Mouse (Mus musculus) intestine, postnatal 0 days (tissue): ENCODE data around the gene Dvl2. TPM values are rescaled to one million over a fixed set of nuclear protein-coding genes. Genes with fewer than 3 reads are reported as not detected.

Source experiments
- ATAC-seq: fragments of 200-750 bp; cut with Nextera tagmentation; 2 replicates; pipeline ENCODE4 v1.8.0; 2017; ENCODE audit warnings: mild to moderate bottlenecking, moderate TSS enrichment, moderate library complexity
- H3K27ac ChIP-seq: fragments of 300-500 bp; sonication (generic); 2 replicates; pipeline ENCODE4 v1.5.1; 2014; ENCODE audit warnings: mild to moderate bottlenecking, low read depth, low read length, moderate library complexity
- H3K27me3 ChIP-seq: fragments of 300-500 bp; sonication (generic); replicated peaks from 2 replicates; pipeline ENCODE4 v1.6.1; 2014; ENCODE audit warnings: low read length, mixed read lengths; ENCODE audit not compliant: control insufficient read depth, insufficient read depth
- H3K36me3 ChIP-seq: fragments of 300-500 bp; sonication (generic); 2 replicates; pipeline ENCODE4 v1.6.1; 2014; ENCODE audit warnings: mild to moderate bottlenecking, moderate library complexity; ENCODE audit not compliant: control insufficient read depth, insufficient read depth
- H3K4me1 ChIP-seq: fragments of 300-500 bp; sonication (generic); replicated peaks from 2 replicates; pipeline ENCODE4 v1.6.1; 2014; ENCODE audit warnings: antibody characterized with exemption, low read length, mixed read lengths; ENCODE audit not compliant: control insufficient read depth, insufficient read depth
- H3K4me2 ChIP-seq: fragments of 300-500 bp; sonication (generic); replicated peaks from 2 replicates; pipeline ENCODE4 v1.6.1; 2014; ENCODE audit warnings: low read depth, mild to moderate bottlenecking, moderate library complexity
- H3K4me3 ChIP-seq: fragments of 300-500 bp; sonication (generic); 2 replicates; pipeline ENCODE4 v1.5.1; 2014; ENCODE audit warnings: low read depth, low read length
- H3K9ac ChIP-seq: fragments of 300-500 bp; sonication (generic); 2 replicates; pipeline ENCODE4 v1.6.1; 2014; ENCODE audit warnings: mild to moderate bottlenecking, low read depth, low read length
- H3K9me3 ChIP-seq: fragments of 300-500 bp; sonication (generic); 2 replicates; pipeline ENCODE4 v1.6.1; 2016; ENCODE audit warnings: mixed run types; ENCODE audit not compliant: control insufficient read depth
- CTCF ChIP-seq: sonication (generic); IDR thresholded peaks from 2 replicates; pipeline ENCODE4 v1.5.1; 2016; ENCODE audit warnings: low read depth, mild to moderate bottlenecking, control low read depth, antibody characterized with exemption, moderate library complexity
- WGBS: fragments of 180-500 bp; shearing (Covaris S2); extraction: QIAGEN DNeasy Blood & Tissue Kit; methylation state at CpG from one replicate; pipeline ENCODE4 v1.1.7; 2014; 5-methylcytosine and 5-hydroxymethylcytosine counted together
- polyA plus RNA-seq: library from polyadenylated mRNA; unstranded; fragments of >200 nt; fragmentation: Nextera tagmentation; extraction: Ambion mirVana; gene quantifications from 2 replicates; pipeline ENCODE4 v1.2.1, GENCODE M21; 2015

Gene Dvl2
- polyA plus RNA-seq, 1 experiment from 2014 or later, result 9.1 TPM

GRCm38 (mm10) chr11:70038174-70038573 is 37.8 kb downstream of the Dvl2 start:
- TF ChIP-seq CTCF, result no peak
- Histone ChIP-seq H3K36me3 (peaks cover 4% of the 10 kb centered on the region; the same call in 1 of the 2 replicates), H3K4me3 (no peak overlapping the region), H3K4me1 (no peaks in the 10 kb centered on the region), H3K27me3 (no peaks in the 10 kb centered on the region), H3K27ac (no peak overlapping the region), H3K9me3 (no peaks in the 10 kb centered on the region), H3K4me2 (no peak overlapping the region), H3K9ac (no peak overlapping the region)
- no peak for ATAC-seq
- 79% methylated on average over 7 of the region's 7 CpGs for WGBS

- Histone ChIP-seq H3K4me1 (no peaks in the 10 kb centered on the region), H3K4me3 (no peak overlapping the region), H3K4me2 (no peak overlapping the region), H3K27ac (no peak overlapping the region), H3K9ac (no peak overlapping the region), H3K27me3 (no peaks in the 10 kb centered on the region), H3K9me3 (no peaks in the 10 kb centered on the region), H3K36me3 (peaks cover 4% of the 10 kb centered on the region; the same call in 1 of the 2 replicates)
- ATAC-seq, result no peak
- TF ChIP-seq CTCF, result no peak
- 90% methylated on average over 10 of the region's 10 CpGs for WGBS
These were observed 39.2 kb downstream of the Dvl2 start for GRCm38 (mm10) chr11:70039631-70040030.

- no peak for TF ChIP-seq CTCF
- no peaks in the 10 kb centered on the region for H3K9me3 ChIP-seq
- H3K9ac ChIP-seq, result no peak overlapping the region
- no peak overlapping the region for H3K4me2 ChIP-seq
- no peak overlapping the region for H3K4me3 ChIP-seq
- H3K27ac ChIP-seq, result no peak overlapping the region
- 89% methylated on average over 7 of the region's 7 CpGs for WGBS
- peaks cover 4% of the 10 kb centered on the region; the same call in 1 of the 2 replicates for H3K36me3 ChIP-seq
- no peak for ATAC-seq
- H3K27me3 ChIP-seq, result no peaks in the 10 kb centered on the region
- no peaks in the 10 kb centered on the region for H3K4me1 ChIP-seq
These were observed 39.8 kb downstream of the Dvl2 start for GRCm38 (mm10) chr11:70040184-70040583.

GRCm38 (mm10) chr11:70042309-70043085 is 42.1 kb downstream of the Dvl2 start:
- Histone ChIP-seq H3K9me3 (no peaks in the 10 kb centered on the region), H3K9ac (no peak overlapping the region), H3K4me3 (no peak overlapping the region), H3K27me3 (no peaks in the 10 kb centered on the region), H3K36me3 (peaks cover 4% of the 10 kb centered on the region; the same call in 1 of the 2 replicates), H3K4me2 (no peak overlapping the region), H3K4me1 (no peaks in the 10 kb centered on the region), H3K27ac (no peak overlapping the region)
- no peak for TF ChIP-seq CTCF
- ATAC-seq, result no peak
- 87% methylated on average over 23 of the region's 23 CpGs for WGBS

- Histone ChIP-seq H3K4me1 (no peaks in the 10 kb centered on the region), H3K4me3 (no peak overlapping the region), H3K9ac (no peak overlapping the region), H3K4me2 (no peak overlapping the region), H3K27ac (no peak overlapping the region), H3K27me3 (no peaks in the 10 kb centered on the region), H3K36me3 (peaks cover 4% of the 10 kb centered on the region; the same call in 1 of the 2 replicates), H3K9me3 (no peaks in the 10 kb centered on the region)
- no peak for TF ChIP-seq CTCF
- no peak for ATAC-seq
- WGBS, result 86% methylated on average over 7 of the region's 7 CpGs
These were observed 43.3 kb downstream of the Dvl2 start for GRCm38 (mm10) chr11:70043665-70044064.

- Histone ChIP-seq H3K27me3 (no peaks in the 10 kb centered on the region), H3K36me3 (peaks cover 4% of the 10 kb centered on the region; the same call in 1 of the 2 replicates), H3K4me1 (no peaks in the 10 kb centered on the region), H3K4me3 (no peak overlapping the region), H3K9ac (no peak overlapping the region), H3K4me2 (no peak overlapping the region), H3K27ac (no peak overlapping the region), H3K9me3 (no peaks in the 10 kb centered on the region)
- ATAC-seq, result no peak
- WGBS, result 59% methylated on average over 9 of the region's 9 CpGs
- no peak for TF ChIP-seq CTCF
These were observed 45.0 kb downstream of the Dvl2 start for GRCm38 (mm10) chr11:70045435-70045834.
